Mouse (Mus musculus): ENCODE results near the gene Irf2bpl. TPM values are rescaled to one million over a fixed set of nuclear protein-coding genes. Genes with fewer than 3 reads are reported as not detected.

The Irf2bpl gene
- polyA plus RNA-seq, 1 experiment from 2014 or later = 10.0 TPM

DNA sequence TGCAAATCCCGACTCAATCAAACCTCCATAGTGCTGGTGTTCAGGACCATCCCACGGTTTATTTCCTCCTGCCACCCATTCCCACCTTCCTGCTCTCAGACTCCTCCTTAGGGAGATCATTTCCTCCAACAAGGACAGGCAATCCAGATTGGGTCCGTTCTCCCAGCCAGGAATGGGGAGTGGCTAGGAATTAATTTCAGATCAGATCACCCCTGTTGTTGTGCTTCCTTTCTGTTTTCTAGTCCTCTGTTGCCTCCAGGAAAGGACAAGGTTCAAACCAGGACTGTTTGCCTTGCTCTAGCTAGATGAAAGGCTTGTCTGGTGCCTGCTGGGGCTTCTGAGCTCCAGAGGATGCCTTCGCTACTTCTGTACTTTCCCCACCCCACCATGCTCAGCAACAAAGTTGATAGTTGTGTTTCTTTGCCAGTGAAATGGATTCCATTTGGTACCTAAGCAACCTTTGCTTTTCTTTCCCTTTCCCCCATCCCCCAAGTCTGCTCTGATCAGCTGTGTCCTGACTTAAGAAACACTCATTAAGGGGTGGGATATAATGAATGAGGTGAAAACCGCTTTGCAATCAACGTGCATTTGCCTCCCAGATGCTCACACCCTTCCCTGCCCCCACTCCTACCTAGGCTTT lies 5.0 kb downstream of the Irf2bpl start:
- Histone ChIP-seq H3K27ac (ENCODE audit: low read depth, low read length) (no peak overlapping the region), H3K9me3 (ENCODE audit: control insufficient read depth) (no peaks in the 10 kb centered on the region), H3K4me2 (replicated peaks; ENCODE audit: low read depth) (no peak overlapping the region), H3K36me3 (ENCODE audit: control insufficient read depth, insufficient read depth) (no peaks in the 10 kb centered on the region), H3K27me3 (replicated peaks; ENCODE audit: control insufficient read depth, insufficient read depth, low read length) (peaks cover 11% of the 10 kb centered on the region), H3K4me1 (replicated peaks; ENCODE audit: control insufficient read depth, insufficient read depth, low read length) (peaks cover 3% of the 10 kb centered on the region; the same call in 1 of the 2 replicates), H3K9ac (ENCODE audit: low read depth, low read length) (no peak overlapping the region), H3K4me3 (ENCODE audit: low read depth, low read length) (no peak overlapping the region)
- 50% methylated on average over 6 of the region's 6 CpGs for WGBS
- no peak for TF ChIP-seq CTCF (IDR thresholded peaks at IDR 0.05; ENCODE audit: low read depth)
- ATAC-seq = no peak

DNA sequence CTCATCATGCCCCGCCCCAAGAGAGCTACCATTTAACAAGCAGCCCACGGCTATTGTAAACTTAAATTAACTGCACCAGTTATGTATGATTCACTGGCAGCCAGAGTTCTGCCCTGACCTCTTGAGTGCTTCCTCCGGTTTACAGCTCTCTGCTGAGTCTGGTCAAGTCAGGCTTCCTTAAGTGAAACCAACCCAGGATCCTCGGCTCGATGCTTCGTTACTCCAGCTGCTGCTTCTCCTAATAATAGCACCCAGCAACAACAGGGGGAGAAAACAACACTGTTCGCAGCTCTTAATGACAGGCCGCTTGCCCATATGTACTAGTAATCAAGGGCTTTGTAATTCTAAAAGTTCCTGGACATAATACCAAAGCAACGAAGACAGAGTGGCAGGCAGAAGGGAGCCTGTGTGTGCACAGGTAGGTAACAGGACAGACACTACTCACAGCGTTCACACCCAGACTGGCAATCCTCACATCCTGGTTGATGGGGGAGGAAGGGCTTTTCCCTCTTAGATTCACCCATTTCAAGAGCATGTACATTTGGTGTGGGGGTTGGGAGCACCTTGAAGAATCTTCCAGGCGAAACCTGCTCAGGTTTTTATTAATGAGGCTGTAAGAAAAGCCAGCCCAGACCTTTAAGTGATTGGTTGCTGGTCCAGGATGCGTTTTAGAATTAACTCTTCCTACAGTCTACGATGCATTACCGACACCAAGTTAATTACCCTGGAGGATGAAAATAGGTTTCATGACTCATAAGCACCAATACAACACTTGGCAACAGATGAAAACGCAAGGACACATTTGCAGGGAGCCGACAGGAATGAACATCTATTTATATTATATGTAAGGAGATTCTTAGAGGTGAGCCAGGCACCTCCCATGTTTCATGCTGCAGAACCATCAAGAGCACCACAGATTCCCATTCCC lies 5.9 kb downstream of the Irf2bpl start:
- no peak for TF ChIP-seq CTCF (IDR thresholded peaks at IDR 0.05; ENCODE audit: low read depth)

DNA sequence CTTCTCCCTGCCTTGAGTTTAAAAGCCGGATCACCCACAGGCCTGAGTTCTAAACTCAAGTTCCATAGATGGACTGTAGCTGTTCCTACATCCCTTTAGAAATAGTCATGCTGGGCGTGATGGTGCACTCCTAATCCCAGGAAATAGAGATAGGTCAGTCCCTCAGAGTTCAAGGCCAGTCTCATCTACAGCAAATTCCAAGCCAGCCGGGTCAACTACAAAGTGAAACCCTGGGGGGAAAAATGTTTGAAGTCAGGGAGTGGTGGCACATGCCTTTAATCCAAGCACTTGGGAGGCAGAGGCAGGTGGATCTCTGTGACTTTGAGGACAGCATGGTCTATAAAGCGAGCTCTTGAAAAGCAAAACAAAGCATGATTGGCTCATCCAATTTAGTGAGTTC lies 7.6 kb downstream of the Irf2bpl start:
- no peak for ATAC-seq

More for the DNA sequence above, 5.9 kb downstream of the Irf2bpl start:
- Histone ChIP-seq H3K4me2 (replicated peaks; ENCODE audit: low read depth) (peak overlapping the region; percentile 40), H3K4me1 (replicated peaks; ENCODE audit: control insufficient read depth, insufficient read depth, low read length) (peaks cover 3% of the 10 kb centered on the region; the same call in 1 of the 2 replicates), H3K27ac (ENCODE audit: low read depth, low read length) (no peak overlapping the region), H3K9me3 (ENCODE audit: control insufficient read depth) (no peaks in the 10 kb centered on the region), H3K36me3 (ENCODE audit: control insufficient read depth, insufficient read depth) (no peaks in the 10 kb centered on the region), H3K27me3 (replicated peaks; ENCODE audit: control insufficient read depth, insufficient read depth, low read length) (peaks cover 11% of the 10 kb centered on the region), H3K9ac (ENCODE audit: low read depth, low read length) (no peak overlapping the region), H3K4me3 (ENCODE audit: low read depth, low read length) (no peak overlapping the region)
- ATAC-seq = no peak
- 47% methylated on average over 16 of the region's 16 CpGs for WGBS

DNA sequence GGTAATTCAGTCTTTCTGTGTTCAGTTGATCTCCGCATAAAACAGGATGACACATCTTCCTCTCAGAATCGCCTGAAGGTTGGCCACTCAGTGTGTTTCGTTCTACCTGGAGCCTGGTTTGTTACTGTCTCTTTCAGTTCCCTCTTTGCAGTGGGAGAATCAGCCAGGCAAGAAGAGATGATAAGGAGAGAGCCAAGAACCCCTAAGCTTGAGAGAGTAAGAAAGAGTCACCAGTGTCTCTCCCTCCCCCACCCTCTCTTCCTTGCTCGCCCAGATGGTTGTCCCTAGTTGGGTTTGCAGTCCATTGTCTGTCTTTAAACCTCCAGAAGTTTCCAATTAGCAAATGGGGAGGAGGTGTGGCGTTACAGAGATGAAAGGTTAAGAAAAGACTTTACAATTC lies 8.5 kb downstream of the Irf2bpl start:
- Histone ChIP-seq H3K4me2 (replicated peaks; ENCODE audit: low read depth) (no peak overlapping the region), H3K9me3 (ENCODE audit: control insufficient read depth) (no peaks in the 10 kb centered on the region), H3K27me3 (replicated peaks; ENCODE audit: control insufficient read depth, insufficient read depth, low read length) (no peaks in the 10 kb centered on the region), H3K27ac (ENCODE audit: low read depth, low read length) (no peak overlapping the region), H3K4me3 (ENCODE audit: low read depth, low read length) (no peak overlapping the region), H3K9ac (ENCODE audit: low read depth, low read length) (no peak overlapping the region), H3K36me3 (ENCODE audit: control insufficient read depth, insufficient read depth) (no peaks in the 10 kb centered on the region), H3K4me1 (replicated peaks; ENCODE audit: control insufficient read depth, insufficient read depth, low read length) (peaks cover 3% of the 10 kb centered on the region; the same call in 1 of the 2 replicates)
- 86% methylated on average over 5 of the region's 5 CpGs for WGBS
- TF ChIP-seq CTCF (IDR thresholded peaks at IDR 0.05; ENCODE audit: low read depth) = no peak
- no peak for ATAC-seq

More for the DNA sequence above, 7.6 kb downstream of the Irf2bpl start:
- WGBS = 91% methylated on average over 4 of the region's 4 CpGs
- no peak overlapping the region for H3K4me2 ChIP-seq (replicated peaks; ENCODE audit: low read depth)
- peaks cover 3% of the 10 kb centered on the region; the same call in 1 of the 2 replicates for H3K4me1 ChIP-seq (replicated peaks; ENCODE audit: control insufficient read depth, insufficient read depth, low read length)
- no peak overlapping the region for H3K4me3 ChIP-seq (ENCODE audit: low read depth, low read length)
- TF ChIP-seq CTCF (IDR thresholded peaks at IDR 0.05; ENCODE audit: low read depth) = no peak
- no peak overlapping the region for H3K9ac ChIP-seq (ENCODE audit: low read depth, low read length)
- no peaks in the 10 kb centered on the region for H3K36me3 ChIP-seq (ENCODE audit: control insufficient read depth, insufficient read depth)
- H3K27me3 ChIP-seq (replicated peaks; ENCODE audit: control insufficient read depth, insufficient read depth, low read length) = no peaks in the 10 kb centered on the region; the same call in 1 of the 2 replicates
- H3K9me3 ChIP-seq (ENCODE audit: control insufficient read depth) = no peaks in the 10 kb centered on the region
- no peak overlapping the region for H3K27ac ChIP-seq (ENCODE audit: low read depth, low read length)

DNA sequence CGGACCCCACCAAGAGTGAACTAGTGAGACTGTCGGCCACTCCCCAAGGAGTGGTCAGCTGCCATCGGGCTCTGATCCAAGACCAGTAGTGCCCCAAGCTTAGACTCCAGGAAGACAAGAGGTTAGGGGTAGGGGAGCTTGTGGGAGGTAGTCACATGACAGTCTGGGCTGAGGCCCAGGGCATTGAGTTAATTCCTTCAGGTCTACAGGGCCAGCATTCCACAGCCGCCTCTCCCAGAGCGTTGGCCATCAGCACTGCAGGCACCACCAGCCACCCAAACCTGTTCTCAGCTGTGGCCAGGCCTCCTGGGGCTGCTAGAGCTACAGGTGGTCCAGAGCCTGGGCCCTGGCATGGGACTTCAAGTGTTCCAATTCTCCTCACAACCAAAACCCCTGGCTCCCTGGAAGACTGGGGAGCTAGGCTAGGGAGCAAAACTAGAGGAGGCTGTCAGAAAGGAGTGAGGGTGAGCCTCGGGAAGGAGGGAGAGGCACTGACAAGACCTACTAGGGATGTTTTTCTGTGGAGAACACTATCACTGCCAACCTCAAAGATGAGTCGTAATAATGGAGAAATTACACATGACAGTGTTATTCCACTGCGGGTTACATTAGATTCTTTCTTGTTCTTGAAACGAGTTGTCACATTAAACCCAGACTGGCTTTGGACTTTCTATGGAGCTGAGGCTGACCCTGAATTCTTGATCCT lies 12.1 kb downstream of the Irf2bpl start:
- Histone ChIP-seq H3K4me2 (replicated peaks; ENCODE audit: low read depth) (no peak overlapping the region), H3K4me3 (ENCODE audit: low read depth, low read length) (no peak overlapping the region), H3K9ac (ENCODE audit: low read depth, low read length) (no peak overlapping the region), H3K9me3 (ENCODE audit: control insufficient read depth) (no peaks in the 10 kb centered on the region), H3K4me1 (replicated peaks; ENCODE audit: control insufficient read depth, insufficient read depth, low read length) (no peaks in the 10 kb centered on the region; the same call in 1 of the 2 replicates), H3K27ac (ENCODE audit: low read depth, low read length) (no peak overlapping the region), H3K27me3 (replicated peaks; ENCODE audit: control insufficient read depth, insufficient read depth, low read length) (no peaks in the 10 kb centered on the region), H3K36me3 (ENCODE audit: control insufficient read depth, insufficient read depth) (no peaks in the 10 kb centered on the region)
- no peak for ATAC-seq
- WGBS = 62% methylated on average over 9 of the region's 9 CpGs
- TF ChIP-seq CTCF (IDR thresholded peaks at IDR 0.05; ENCODE audit: low read depth) = no peak
